Mouse (Mus musculus) thymus, adult 2 months (tissue): Measurements from ENCODE around the gene Tbc1d24.

Experiments
- CTCF ChIP-seq: fragments of 200-500 bp; IDR thresholded peaks from 2 replicates; pipeline ENCODE4 v1.5.1; 2012; ENCODE audit warnings: mild to moderate bottlenecking, control low read depth, low read length, moderate library complexity, borderline replicate concordance; ENCODE audit not compliant: control insufficient read depth, poor library complexity, insufficient read depth; ENCODE audit errors: extremely low read depth
- POLR2A ChIP-seq: fragments of 200-500 bp; IDR thresholded peaks from 2 replicates; pipeline ENCODE4 v1.6.1; 2012; ENCODE audit warnings: mild to moderate bottlenecking, low read length, control low read depth, moderate library complexity; ENCODE audit not compliant: control insufficient read depth, poor library complexity, insufficient read depth; ENCODE audit errors: extremely low read depth

DNA sequence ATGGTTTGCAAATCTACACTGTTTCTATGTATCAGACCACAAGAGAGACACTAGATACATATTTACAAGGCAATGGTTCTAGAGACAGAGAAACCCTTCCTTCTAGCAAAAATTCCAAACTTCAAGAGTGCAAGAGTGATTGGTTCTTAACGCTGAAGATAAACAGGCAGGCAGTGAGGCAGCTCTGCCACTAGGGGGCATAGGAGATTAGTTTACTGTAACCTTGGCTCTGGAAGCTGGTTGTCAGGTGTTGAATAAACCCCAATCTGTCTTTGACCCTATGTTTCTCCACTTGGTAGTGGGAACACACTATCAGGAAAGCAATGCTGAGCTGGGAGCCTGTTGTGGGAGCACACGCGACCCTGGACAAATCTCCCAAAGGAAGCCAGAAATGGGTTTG is 31.9 kb downstream of the Tbc1d24 start:
- no peak for TF ChIP-seq POLR2A
- TF ChIP-seq CTCF, result no peak
